Mouse (Mus musculus): Measurements from ENCODE around the gene Slc25a34. TPM values are rescaled to one million over a fixed set of nuclear protein-coding genes. Genes with fewer than 3 reads are reported as not detected.
A peak's percentile ranks its signal among the peaks of the same experiment; 100 is the strongest.

Gene Slc25a34
- polyA plus RNA-seq, 1 experiment = 7.7 TPM

DNA sequence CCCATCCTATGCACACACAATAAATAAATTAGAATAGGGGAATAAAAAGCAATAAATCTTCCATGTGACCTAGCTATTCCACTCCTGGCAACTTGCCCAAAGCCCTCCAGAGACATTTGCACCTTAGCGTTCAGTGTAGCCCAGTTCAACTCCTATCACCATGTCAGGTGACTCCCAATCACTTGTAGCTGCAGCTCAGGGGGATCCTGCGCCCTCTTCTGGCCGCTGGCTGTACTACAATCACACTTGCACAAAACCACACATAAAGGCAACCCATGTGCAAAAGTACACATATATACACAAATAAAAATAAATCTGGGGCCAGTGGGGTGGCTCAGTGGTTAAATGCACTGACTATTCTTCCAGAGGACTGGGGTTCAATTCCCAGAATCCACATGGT lies 32.1 kb downstream of the Slc25a34 start:
- 20% methylated on average over 3 of the region's 3 CpGs for WGBS
- no peak for DNase-seq
- TF ChIP-seq CTCF (IDR thresholded peaks at IDR 0.05; ENCODE audit: borderline replicate concordance, insufficient read depth, low read depth, low read length) (peak; percentile 53), POLR2A (IDR thresholded peaks at IDR 0.05; ENCODE audit: borderline replicate concordance, insufficient read depth, low read length) (no peak)
- no peaks in the 10 kb centered on the region for H3K27me3 ChIP-seq (ENCODE audit: control insufficient read depth, insufficient read depth, low read length)
- H3K27ac ChIP-seq (ENCODE audit: insufficient read depth, low read length) = no peak overlapping the region
- no peak overlapping the region for H3K4me3 ChIP-seq (replicated peaks; ENCODE audit: insufficient read depth, low read depth, low read length)
- H3K4me1 ChIP-seq (ENCODE audit: control insufficient read depth, insufficient read depth, low read length) = no peaks in the 10 kb centered on the region

GRCm38 (mm10) chr4:141583919-141584318 lies 39.7 kb downstream of the Slc25a34 start:
- 87% methylated on average over 8 of the region's 8 CpGs for WGBS
- Histone ChIP-seq H3K27me3 (ENCODE audit: control insufficient read depth, insufficient read depth, low read length) (no peaks in the 10 kb centered on the region), H3K4me3 (replicated peaks; ENCODE audit: insufficient read depth, low read depth, low read length) (no peak overlapping the region), H3K4me1 (ENCODE audit: control insufficient read depth, insufficient read depth, low read length) (no peaks in the 10 kb centered on the region), H3K27ac (ENCODE audit: insufficient read depth, low read length) (no peak overlapping the region)
- DNase-seq = no peak
- TF ChIP-seq POLR2A (IDR thresholded peaks at IDR 0.05; ENCODE audit: borderline replicate concordance, insufficient read depth, low read length) = no peak
- no peak for TF ChIP-seq CTCF (IDR thresholded peaks at IDR 0.05; ENCODE audit: borderline replicate concordance, insufficient read depth, low read depth, low read length)

DNA sequence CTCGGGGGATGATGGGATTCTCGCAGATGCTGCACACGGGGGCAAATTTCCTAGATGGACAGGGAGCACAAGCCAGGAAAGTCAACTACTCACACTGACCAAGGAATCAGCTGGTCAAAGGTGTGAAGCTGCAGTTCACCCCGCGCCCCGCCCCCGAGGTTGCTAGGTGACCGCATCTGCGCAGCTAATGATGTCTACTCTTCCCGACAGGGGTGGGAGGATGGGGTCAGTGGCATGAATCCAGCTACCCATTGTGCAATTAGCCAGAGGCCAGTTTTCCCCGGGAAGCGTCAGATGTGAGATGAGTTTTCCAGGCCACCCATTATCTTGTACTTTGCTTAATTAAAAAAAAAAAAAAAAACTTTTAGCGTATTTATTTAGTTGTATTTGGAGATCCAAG lies 42.6 kb downstream of the Slc25a34 start:
- Histone ChIP-seq H3K27ac (ENCODE audit: insufficient read depth, low read length) (no peak overlapping the region), H3K4me3 (replicated peaks; ENCODE audit: insufficient read depth, low read depth, low read length) (no peak overlapping the region), H3K27me3 (ENCODE audit: control insufficient read depth, insufficient read depth, low read length) (no peaks in the 10 kb centered on the region), H3K4me1 (ENCODE audit: control insufficient read depth, insufficient read depth, low read length) (no peaks in the 10 kb centered on the region)
- no peak for DNase-seq
- TF ChIP-seq CTCF (IDR thresholded peaks at IDR 0.05; ENCODE audit: borderline replicate concordance, insufficient read depth, low read depth, low read length) = no peak
- 48% methylated on average over 13 of the region's 13 CpGs for WGBS

- H3K27ac ChIP-seq (ENCODE audit: insufficient read depth, low read length) = no peak overlapping the region
- no peaks in the 10 kb centered on the region for H3K4me1 ChIP-seq (ENCODE audit: control insufficient read depth, insufficient read depth, low read length)
- no peak overlapping the region for H3K4me3 ChIP-seq (replicated peaks; ENCODE audit: insufficient read depth, low read depth, low read length)
- 74% methylated on average over 3 of the region's 3 CpGs for WGBS
- DNase-seq = no peak
- no peak for TF ChIP-seq CTCF (IDR thresholded peaks at IDR 0.05; ENCODE audit: borderline replicate concordance, insufficient read depth, low read depth, low read length)
- no peak for TF ChIP-seq POLR2A (IDR thresholded peaks at IDR 0.05; ENCODE audit: borderline replicate concordance, insufficient read depth, low read length)
- no peaks in the 10 kb centered on the region for H3K27me3 ChIP-seq (ENCODE audit: control insufficient read depth, insufficient read depth, low read length)
These were observed 44.8 kb downstream of the Slc25a34 start for GRCm38 (mm10) chr4:141578833-141579232.

GRCm38 (mm10) chr4:141576877-141577276 lies 46.7 kb downstream of the Slc25a34 start:
- TF ChIP-seq CTCF (IDR thresholded peaks at IDR 0.05; ENCODE audit: borderline replicate concordance, insufficient read depth, low read depth, low read length) (no peak), POLR2A (IDR thresholded peaks at IDR 0.05; ENCODE audit: borderline replicate concordance, insufficient read depth, low read length) (no peak)
- WGBS = 93% methylated on average over 7 of the region's 7 CpGs
- Histone ChIP-seq H3K27ac (ENCODE audit: insufficient read depth, low read length) (no peak overlapping the region), H3K4me3 (replicated peaks; ENCODE audit: insufficient read depth, low read depth, low read length) (no peak overlapping the region), H3K4me1 (ENCODE audit: control insufficient read depth, insufficient read depth, low read length) (no peaks in the 10 kb centered on the region), H3K27me3 (ENCODE audit: control insufficient read depth, insufficient read depth, low read length) (no peaks in the 10 kb centered on the region)
- no peak for DNase-seq

DNA sequence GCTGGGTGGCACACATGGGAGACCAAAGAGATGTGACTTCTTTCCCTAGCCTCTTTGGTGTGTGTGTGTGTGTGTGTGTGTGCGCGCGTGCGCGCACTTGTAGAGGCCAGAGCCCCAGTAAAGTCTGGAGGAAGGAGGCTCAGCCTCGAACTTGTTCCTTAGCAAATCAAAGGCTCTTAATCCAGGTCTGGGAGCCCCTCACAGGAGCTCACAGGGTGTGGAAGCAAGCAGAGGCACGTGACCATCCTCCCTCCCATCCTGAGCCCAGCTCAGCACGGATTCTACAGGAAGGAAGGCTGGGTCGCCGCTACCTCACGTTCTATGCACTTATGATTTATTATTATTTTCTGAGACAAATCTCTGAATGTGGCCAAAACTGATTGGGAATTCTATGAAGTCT lies 47.2 kb downstream of the Slc25a34 start:
- DNase-seq = no peak
- 87% methylated on average over 11 of the region's 11 CpGs for WGBS
- TF ChIP-seq POLR2A (IDR thresholded peaks at IDR 0.05; ENCODE audit: borderline replicate concordance, insufficient read depth, low read length) (no peak), CTCF (IDR thresholded peaks at IDR 0.05; ENCODE audit: borderline replicate concordance, insufficient read depth, low read depth, low read length) (no peak)
- H3K4me3 ChIP-seq (replicated peaks; ENCODE audit: insufficient read depth, low read depth, low read length) = no peak overlapping the region
- no peaks in the 10 kb centered on the region for H3K27me3 ChIP-seq (ENCODE audit: control insufficient read depth, insufficient read depth, low read length)
- no peak overlapping the region for H3K27ac ChIP-seq (ENCODE audit: insufficient read depth, low read length)
- no peaks in the 10 kb centered on the region for H3K4me1 ChIP-seq (ENCODE audit: control insufficient read depth, insufficient read depth, low read length)

GRCm38 (mm10) chr4:141574789-141575702 lies 48.6 kb downstream of the Slc25a34 start:
- Histone ChIP-seq H3K27me3 (ENCODE audit: control insufficient read depth, insufficient read depth, low read length) (no peaks in the 10 kb centered on the region), H3K27ac (ENCODE audit: insufficient read depth, low read length) (no peak overlapping the region), H3K4me3 (replicated peaks; ENCODE audit: insufficient read depth, low read depth, low read length) (no peak overlapping the region), H3K4me1 (ENCODE audit: control insufficient read depth, insufficient read depth, low read length) (no peaks in the 10 kb centered on the region)
- DNase-seq = peak; percentile 71 to 82
- TF ChIP-seq CTCF (IDR thresholded peaks at IDR 0.05; ENCODE audit: borderline replicate concordance, insufficient read depth, low read depth, low read length) (peak; percentile 97), POLR2A (IDR thresholded peaks at IDR 0.05; ENCODE audit: borderline replicate concordance, insufficient read depth, low read length) (no peak)
- WGBS = 35% methylated on average over 27 of the region's 27 CpGs

DNA sequence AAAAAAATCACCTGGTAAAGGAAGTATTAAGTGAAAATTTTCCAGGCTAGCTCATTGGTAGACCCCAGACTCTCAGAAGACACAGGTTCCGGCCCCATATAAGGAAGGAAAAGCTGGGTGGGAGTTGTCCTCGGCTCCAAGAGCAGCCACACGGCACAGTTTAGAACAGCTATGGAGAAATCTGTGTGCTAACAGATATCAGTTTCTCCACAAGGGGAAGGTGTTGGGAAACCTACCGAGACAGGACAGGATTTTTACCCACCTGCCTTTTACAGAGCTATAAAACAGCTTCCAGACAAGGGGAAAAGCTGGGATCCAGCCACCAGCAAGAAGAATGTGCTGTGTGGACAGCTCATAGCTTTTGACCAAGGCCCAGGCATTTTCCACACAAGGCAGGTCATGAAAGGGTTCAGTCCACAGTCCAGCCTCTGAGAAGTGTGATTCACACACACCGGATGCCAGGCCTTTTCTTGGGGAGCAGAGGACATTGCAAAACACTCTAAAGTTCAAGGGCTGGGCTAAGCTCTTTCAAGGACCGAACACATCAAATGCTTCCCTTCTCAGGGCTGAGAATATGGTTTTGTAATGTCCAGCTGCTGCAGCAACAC lies 50.2 kb downstream of the Slc25a34 start:
- Histone ChIP-seq H3K4me3 (replicated peaks; ENCODE audit: insufficient read depth, low read depth, low read length) (no peak overlapping the region), H3K27me3 (ENCODE audit: control insufficient read depth, insufficient read depth, low read length) (no peaks in the 10 kb centered on the region), H3K4me1 (ENCODE audit: control insufficient read depth, insufficient read depth, low read length) (no peaks in the 10 kb centered on the region), H3K27ac (ENCODE audit: insufficient read depth, low read length) (no peak overlapping the region)
- DNase-seq = no peak
- WGBS = 82% methylated on average over 6 of the region's 6 CpGs
- TF ChIP-seq POLR2A (IDR thresholded peaks at IDR 0.05; ENCODE audit: borderline replicate concordance, insufficient read depth, low read length) (no peak), CTCF (IDR thresholded peaks at IDR 0.05; ENCODE audit: borderline replicate concordance, insufficient read depth, low read depth, low read length) (no peak)

All from cerebellum, adult 2 months (tissue).